Mouse (Mus musculus): ENCODE results near the gene Defb36. TPM values are rescaled to one million over a fixed set of nuclear protein-coding genes. Genes with fewer than 3 reads are reported as not detected.

Gene Defb36
- polyA plus RNA-seq, 2 experiments = not detected

DNA sequence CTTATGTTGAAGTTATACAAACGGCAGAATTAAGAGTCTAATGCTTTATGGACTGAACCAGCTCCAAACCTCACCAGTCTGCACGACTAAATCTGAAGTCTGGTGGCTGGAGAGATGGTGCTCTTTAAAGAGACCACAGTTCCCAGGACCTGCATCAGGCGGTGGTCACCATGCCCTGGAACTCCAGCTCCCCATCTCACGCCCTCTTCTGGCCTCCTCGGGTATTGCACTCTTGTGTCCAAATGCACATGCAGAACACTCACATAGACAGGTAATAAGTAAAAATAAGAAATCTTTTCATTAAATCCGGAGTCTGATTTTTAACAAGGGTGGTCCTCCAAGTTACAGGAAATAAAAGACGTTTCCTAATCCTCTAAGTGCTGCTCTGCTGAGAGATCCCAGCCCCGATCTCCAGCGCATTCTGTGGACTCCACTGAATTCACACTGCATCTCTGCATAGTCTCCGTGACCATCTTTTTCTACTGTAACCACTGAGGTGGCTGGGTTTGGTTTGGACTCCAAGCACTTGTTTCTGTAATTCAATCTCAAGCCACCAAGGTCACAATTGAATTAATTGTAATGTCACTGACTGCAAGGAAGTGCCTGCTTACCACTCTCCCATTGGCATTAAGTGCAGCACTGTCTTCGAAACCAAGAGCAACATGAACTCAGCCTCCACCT is 31.9 kb upstream of the Defb36 start, which contains the start of gene Defb21:
Gene Defb21 (plus strand): TSS at position 631 of the 681 bp plus-strand sequence.
- DNase-seq (ENCODE audit: low spot score) (no peak), ATAC-seq (ENCODE audit: low FRiP score, low read depth) (no peak)
- no peaks in the 10 kb centered on the region for H3K27me3 ChIP-seq (ENCODE audit: control insufficient read depth, insufficient read depth, low read length)
- 64% methylated on average over 11 of the region's 11 CpGs for WGBS
- no peak within 1 kb of the TSS for H3K4me3 ChIP-seq (replicated peaks; ENCODE audit: low read length)
- H3K36me3 ChIP-seq (ENCODE audit: control insufficient read depth, insufficient read depth, low read length) = no peaks in the 10 kb centered on the region
- no peaks in the 10 kb centered on the region for H3K4me1 ChIP-seq (ENCODE audit: control insufficient read depth, insufficient read depth, low read length)
- H3K9me3 ChIP-seq (ENCODE audit: control insufficient read depth, low read length) = no peaks in the 10 kb centered on the region
- H3K9ac ChIP-seq (ENCODE audit: low read depth, low read length, severe bottlenecking) = no peak within 1 kb of the TSS
- no peak for TF ChIP-seq POLR2A (IDR thresholded peaks at IDR 0.05; ENCODE audit: borderline replicate concordance, extremely low read depth, insufficient read depth, insufficient read length)
- H3K4me2 ChIP-seq (replicated peaks; ENCODE audit: low read depth, low read length, severe bottlenecking) = no peak within 1 kb of the TSS
- no peak within 1 kb of the TSS for H3K27ac ChIP-seq (replicated peaks; ENCODE audit: low read depth, low read length)

DNA sequence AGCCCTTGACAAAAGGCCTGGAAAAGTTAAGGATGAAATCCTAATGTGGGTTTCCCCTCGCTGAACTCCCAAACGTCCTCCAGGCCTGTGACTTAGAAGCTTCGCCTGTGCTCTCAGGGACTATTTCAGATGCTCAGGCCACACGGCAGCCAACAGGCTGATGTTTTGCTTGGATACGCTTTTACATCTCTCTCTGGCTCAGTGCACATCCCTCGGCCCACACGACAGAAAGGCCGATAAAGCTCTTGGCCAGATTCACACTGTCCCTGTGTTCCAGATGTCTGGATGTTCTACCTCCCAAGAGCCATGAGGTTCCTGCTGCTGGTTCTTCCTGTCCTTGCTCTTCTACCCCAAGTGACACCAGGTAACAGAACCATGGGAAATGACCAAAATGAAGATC is 30.6 kb upstream of the Defb36 start:
- no peaks in the 10 kb centered on the region for H3K36me3 ChIP-seq (ENCODE audit: control insufficient read depth, insufficient read depth, low read length)
- H3K4me1 ChIP-seq (ENCODE audit: control insufficient read depth, insufficient read depth, low read length) = no peaks in the 10 kb centered on the region
- ATAC-seq (ENCODE audit: low FRiP score, low read depth) = no peak
- no peak for DNase-seq (ENCODE audit: low spot score)
- no peaks in the 10 kb centered on the region for H3K9me3 ChIP-seq (ENCODE audit: control insufficient read depth, low read length)
- WGBS = 94% methylated on average over 8 of the region's 8 CpGs
- no peak for TF ChIP-seq POLR2A (IDR thresholded peaks at IDR 0.05; ENCODE audit: borderline replicate concordance, extremely low read depth, insufficient read depth, insufficient read length)
- H3K27me3 ChIP-seq (ENCODE audit: control insufficient read depth, insufficient read depth, low read length) = no peaks in the 10 kb centered on the region
- H3K9ac ChIP-seq (ENCODE audit: low read depth, low read length, severe bottlenecking) = no peak overlapping the region
- H3K4me2 ChIP-seq (replicated peaks; ENCODE audit: low read depth, low read length, severe bottlenecking) = no peak overlapping the region
- no peak overlapping the region for H3K27ac ChIP-seq (replicated peaks; ENCODE audit: low read depth, low read length)
- H3K4me3 ChIP-seq (replicated peaks; ENCODE audit: low read length) = no peak overlapping the region

DNA sequence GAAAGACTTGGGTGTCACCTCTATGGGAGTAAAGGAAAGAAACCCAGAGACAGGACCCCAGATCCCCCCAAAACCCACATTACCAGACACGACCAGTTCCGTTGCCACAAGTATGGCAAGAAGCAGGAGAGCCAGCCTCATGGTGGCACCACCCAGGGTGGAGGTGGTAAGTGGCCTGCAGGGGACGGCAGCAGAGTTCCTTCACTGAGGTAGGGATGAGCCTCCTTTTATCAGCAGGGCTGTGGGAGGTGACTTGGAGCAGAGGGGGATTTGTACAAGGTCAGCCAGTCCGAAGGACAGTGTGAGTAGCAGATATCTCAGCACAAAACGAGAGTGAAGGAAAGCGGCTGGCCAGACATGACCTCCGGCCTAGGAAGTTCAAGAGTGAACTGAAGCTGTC is 24.0 kb upstream of the Defb36 start, which contains the start of gene Defb19:
Gene Defb19 (minus strand): TSS at position 206 of the 400 bp plus-strand sequence.
- no peak within 1 kb of the TSS for H3K9ac ChIP-seq (ENCODE audit: low read depth, low read length, severe bottlenecking)
- 73% methylated on average over 7 of the region's 7 CpGs for WGBS
- no peak for ATAC-seq (ENCODE audit: low FRiP score, low read depth)

DNA sequence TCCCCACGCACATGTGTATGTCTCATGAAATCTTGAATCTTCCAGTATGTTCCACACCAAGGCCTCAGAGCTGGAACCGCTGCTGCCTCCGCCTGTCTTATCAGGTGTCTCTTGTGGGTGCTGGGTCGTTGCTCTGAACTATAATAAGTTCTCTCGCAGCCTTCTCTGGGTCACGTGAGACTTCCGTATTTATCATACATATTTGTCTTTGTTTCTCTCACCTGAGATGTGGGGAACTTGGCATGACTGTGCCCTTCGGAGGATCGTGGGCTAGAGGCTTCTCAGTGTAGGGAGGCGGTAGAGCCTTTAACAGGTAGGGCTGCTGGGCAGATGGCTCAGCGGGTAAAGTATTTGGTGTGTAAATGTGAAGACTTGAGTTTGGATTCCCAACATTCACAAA is 23.5 kb upstream of the Defb36 start:
- Histone ChIP-seq H3K36me3 (ENCODE audit: control insufficient read depth, insufficient read depth, low read length) (no peaks in the 10 kb centered on the region), H3K9ac (ENCODE audit: low read depth, low read length, severe bottlenecking) (no peak overlapping the region), H3K4me2 (replicated peaks; ENCODE audit: low read depth, low read length, severe bottlenecking) (no peak overlapping the region), H3K27ac (replicated peaks; ENCODE audit: low read depth, low read length) (no peak overlapping the region), H3K4me1 (ENCODE audit: control insufficient read depth, insufficient read depth, low read length) (no peaks in the 10 kb centered on the region), H3K4me3 (replicated peaks; ENCODE audit: low read length) (no peak overlapping the region), H3K9me3 (ENCODE audit: control insufficient read depth, low read length) (no peaks in the 10 kb centered on the region), H3K27me3 (ENCODE audit: control insufficient read depth, insufficient read depth, low read length) (no peaks in the 10 kb centered on the region)
- ATAC-seq (ENCODE audit: low FRiP score, low read depth) (no peak), DNase-seq (ENCODE audit: low spot score) (no peak)
- TF ChIP-seq POLR2A (IDR thresholded peaks at IDR 0.05; ENCODE audit: borderline replicate concordance, extremely low read depth, insufficient read depth, insufficient read length) = no peak
- WGBS = 85% methylated on average over 11 of the region's 11 CpGs

More for the DNA sequence above, 24.0 kb upstream of the Defb36 start, which contains the start of gene Defb19:
- H3K4me1 ChIP-seq (ENCODE audit: control insufficient read depth, insufficient read depth, low read length) = no peaks in the 10 kb centered on the region
- TF ChIP-seq POLR2A (IDR thresholded peaks at IDR 0.05; ENCODE audit: borderline replicate concordance, extremely low read depth, insufficient read depth, insufficient read length) = no peak
- no peaks in the 10 kb centered on the region for H3K9me3 ChIP-seq (ENCODE audit: control insufficient read depth, low read length)
- H3K27ac ChIP-seq (replicated peaks; ENCODE audit: low read depth, low read length) = no peak within 1 kb of the TSS
- H3K27me3 ChIP-seq (ENCODE audit: control insufficient read depth, insufficient read depth, low read length) = no peaks in the 10 kb centered on the region
- H3K36me3 ChIP-seq (ENCODE audit: control insufficient read depth, insufficient read depth, low read length) = no peaks in the 10 kb centered on the region
- no peak within 1 kb of the TSS for H3K4me2 ChIP-seq (replicated peaks; ENCODE audit: low read depth, low read length, severe bottlenecking)
- H3K4me3 ChIP-seq (replicated peaks; ENCODE audit: low read length) = no peak within 1 kb of the TSS
- no peak for DNase-seq (ENCODE audit: low spot score)

DNA sequence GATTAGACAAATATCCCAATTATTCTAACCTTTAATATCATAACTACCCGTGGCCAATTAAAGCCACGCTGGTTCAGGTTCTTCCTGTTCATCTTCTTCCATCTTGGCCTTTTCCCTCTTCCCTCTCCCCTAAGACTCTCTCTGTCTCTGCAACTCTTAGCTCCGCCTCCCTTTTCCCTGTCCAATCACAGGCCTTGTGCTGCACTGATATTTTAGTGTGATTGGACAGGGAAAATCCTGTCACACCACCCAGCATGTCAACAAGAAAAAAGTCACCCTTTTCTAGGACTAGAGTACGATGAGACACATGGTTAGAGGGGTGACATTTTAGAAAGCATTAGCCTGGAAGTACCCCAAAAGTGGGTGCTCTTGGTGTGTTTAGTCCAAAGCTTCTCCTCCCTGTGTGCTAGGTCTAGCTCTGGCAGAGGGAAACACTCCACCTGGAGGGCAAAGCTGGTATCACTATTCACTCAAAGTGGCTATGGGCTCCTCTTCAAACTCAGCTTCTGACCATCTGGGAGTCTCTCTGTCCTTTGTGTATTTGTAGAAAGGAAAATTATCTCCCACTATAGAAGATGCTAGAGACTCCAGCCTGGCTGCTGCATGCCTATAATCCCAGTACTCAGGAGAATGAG is 17.1 kb upstream of the Defb36 start:
- TF ChIP-seq POLR2A (IDR thresholded peaks at IDR 0.05; ENCODE audit: borderline replicate concordance, extremely low read depth, insufficient read depth, insufficient read length) = no peak
- H3K4me1 ChIP-seq (ENCODE audit: control insufficient read depth, insufficient read depth, low read length) = no peaks in the 10 kb centered on the region
- no peak overlapping the region for H3K4me3 ChIP-seq (replicated peaks; ENCODE audit: low read length)
- 71% methylated on average over 4 of the region's 4 CpGs for WGBS
- H3K27ac ChIP-seq (replicated peaks; ENCODE audit: low read depth, low read length) = no peak overlapping the region
- ATAC-seq (ENCODE audit: low FRiP score, low read depth) = no peak
- no peak overlapping the region for H3K4me2 ChIP-seq (replicated peaks; ENCODE audit: low read depth, low read length, severe bottlenecking)
- H3K36me3 ChIP-seq (ENCODE audit: control insufficient read depth, insufficient read depth, low read length) = no peaks in the 10 kb centered on the region
- DNase-seq (ENCODE audit: low spot score) = no peak
- no peaks in the 10 kb centered on the region for H3K9me3 ChIP-seq (ENCODE audit: control insufficient read depth, low read length)
- no peak overlapping the region for H3K9ac ChIP-seq (ENCODE audit: low read depth, low read length, severe bottlenecking)
- H3K27me3 ChIP-seq (ENCODE audit: control insufficient read depth, insufficient read depth, low read length) = no peaks in the 10 kb centered on the region
